Mouse (Mus musculus): ENCODE data around the gene Acr. TPM values are rescaled to one million over a fixed set of nuclear protein-coding genes. Genes with fewer than 3 reads are reported as not detected.

Acr gene
- not detected for polyA plus RNA-seq (2017; shearing (Covaris generic))

GRCm38 (mm10) chr15:89568114-89568513, at the start of gene Acr:
Acr (plus strand) TSS chr15:89568326.

GRCm38 (mm10) chr15:89591723-89592455, 23.8 kb downstream of the Acr start, which contains the start of gene Rabl2:
Rabl2 (minus strand) TSS chr15:89591923.

Other genes with a start within 250 kb of the Acr start
- gene Adm2, start 245.6 kb upstream of the Acr start, polyA plus RNA-seq (2017; shearing (Covaris generic)): not detected
- not detected for gene Miox, start 233.9 kb upstream of the Acr start, polyA plus RNA-seq (2017; shearing (Covaris generic))
- gene Lmf2, start 212.7 kb upstream of the Acr start, polyA plus RNA-seq (2017; shearing (Covaris generic)): 61.9 TPM
- gene Ncaph2, start 212.6 kb upstream of the Acr start, polyA plus RNA-seq (2017; shearing (Covaris generic)): 177 TPM
- gene Sco2, start 194.5 kb upstream of the Acr start, polyA plus RNA-seq (2017; shearing (Covaris generic)): 13.1 TPM
- 2.2 TPM for gene Tymp, start 191.3 kb upstream of the Acr start, polyA plus RNA-seq (2017; shearing (Covaris generic))
- gene Odf3b, start 189.0 kb upstream of the Acr start, polyA plus RNA-seq (2017; shearing (Covaris generic)): 1.4 TPM
- 0.08 TPM for gene Klhdc7b, start 183.4 kb upstream of the Acr start, polyA plus RNA-seq (2017; shearing (Covaris generic))
- gene Syce3, start 157.8 kb upstream of the Acr start, polyA plus RNA-seq (2017; shearing (Covaris generic)): not detected
- gene Cpt1b, start 142.5 kb upstream of the Acr start, polyA plus RNA-seq (2017; shearing (Covaris generic)): 0.36 TPM
- gene C730034F03Rik, start 138.7 kb upstream of the Acr start, polyA plus RNA-seq (2017; shearing (Covaris generic)): 6.5 TPM
- not detected for gene Gm44502, start 138.6 kb upstream of the Acr start, polyA plus RNA-seq (2017; shearing (Covaris generic))
- gene Chkb, start 138.4 kb upstream of the Acr start, polyA plus RNA-seq (2017; shearing (Covaris generic)): 119 TPM
- 0.19 TPM for gene Mapk8ip2, start 114.4 kb upstream of the Acr start, polyA plus RNA-seq (2017; shearing (Covaris generic))
- 23.2 TPM for gene Arsa, start 90.9 kb upstream of the Acr start, polyA plus RNA-seq (2017; shearing (Covaris generic))
- gene Shank3, start 68.7 kb upstream of the Acr start, polyA plus RNA-seq (2017; shearing (Covaris generic)): not detected
- 1.9 TPM for gene Rabl2, start 23.6 kb downstream of the Acr start, polyA plus RNA-seq (2017; shearing (Covaris generic))